Mouse (Mus musculus) forebrain, postnatal 0 days (tissue): ENCODE measurements at regions not wholly inside any gene's neighbourhood (a gene's known extent, or its start where the extent isn't known, plus 50 kb on each side); places are given as distances from the start of the nearest gene placed in this dataset.

Source experiments
- ATAC-seq: fragments of 200-750 bp; cut with Nextera tagmentation; 2 replicates; pipeline ENCODE4 v1.8.0; 2017; ENCODE audit warnings: mild to moderate bottlenecking, moderate library complexity
- DNase-seq: peaks from one replicate; pipeline ENCODE4 v3.0.0-alpha.2; 2015
- H3K27ac ChIP-seq: fragments of 300-500 bp; sonication (generic); 2 replicates; pipeline ENCODE4 v1.5.1; 2014; ENCODE audit warnings: low read depth, mild to moderate bottlenecking, antibody characterized with exemption, low read length, moderate library complexity, mixed read lengths
- H3K27me3 ChIP-seq: fragments of 300-500 bp; sonication (generic); 2 replicates; pipeline ENCODE4 v1.6.1; 2014; ENCODE audit warnings: mild to moderate bottlenecking, low read length, mixed read lengths; ENCODE audit not compliant: insufficient read depth
- H3K36me3 ChIP-seq: fragments of 300-500 bp; sonication (generic); 2 replicates; pipeline ENCODE4 v1.6.1; 2014; ENCODE audit warnings: mild to moderate bottlenecking, moderate library complexity; ENCODE audit not compliant: insufficient read depth
- H3K4me1 ChIP-seq: fragments of 300-500 bp; sonication (generic); 2 replicates; pipeline ENCODE4 v1.6.1; 2014; ENCODE audit warnings: antibody characterized with exemption; ENCODE audit not compliant: insufficient read depth
- H3K4me2 ChIP-seq: fragments of 300-500 bp; sonication (generic); 2 replicates; pipeline ENCODE4 v1.6.1; 2014; ENCODE audit warnings: low read depth, mild to moderate bottlenecking, moderate library complexity
- H3K4me3 ChIP-seq: fragments of 300-500 bp; sonication (generic); 2 replicates; pipeline ENCODE4 v1.5.1; 2014; ENCODE audit warnings: low read depth, low read length, mixed read lengths
- H3K9ac ChIP-seq: fragments of 300-500 bp; sonication (generic); 2 replicates; pipeline ENCODE4 v1.6.1; 2014; ENCODE audit warnings: mild to moderate bottlenecking
- H3K9me3 ChIP-seq: fragments of 300-500 bp; sonication (generic); 2 replicates; pipeline ENCODE4 v1.6.1; 2016; ENCODE audit warnings: low read length
- CTCF ChIP-seq: sonication (generic); IDR thresholded peaks from 2 replicates; pipeline ENCODE4 v1.5.1; 2016; ENCODE audit warnings: antibody characterized with exemption, control low read depth, low read depth
- WGBS: fragments of 180-500 bp; shearing (Covaris S2); extraction: QIAGEN DNeasy Blood & Tissue Kit; methylation state at CpG from one replicate; pipeline ENCODE4 v1.1.7; 2014; 5-methylcytosine and 5-hydroxymethylcytosine counted together

DNA sequence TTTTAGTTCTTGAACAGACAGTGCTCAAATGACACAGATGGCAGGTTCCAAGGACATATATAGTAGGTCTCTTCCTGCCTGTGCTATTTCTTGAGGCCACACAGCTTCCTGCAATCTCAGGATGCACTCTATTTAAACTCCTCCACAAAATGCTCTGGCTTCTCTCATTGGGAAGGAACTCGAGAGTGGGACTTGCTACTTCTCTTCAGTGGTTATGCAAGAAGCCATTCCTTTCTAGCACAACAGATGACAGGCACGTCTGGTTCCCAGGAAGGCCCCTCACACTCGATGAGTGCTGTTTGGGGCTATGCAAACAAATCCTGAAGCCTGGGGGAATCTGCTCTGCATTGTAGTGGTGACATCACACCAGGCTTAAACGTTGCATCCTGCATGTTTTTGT lies 425.6 kb upstream of the Kazn start:
- ATAC-seq (no peak), DNase-seq (no peak)
- no peaks in the 10 kb centered on the region for H3K27me3 ChIP-seq
- no peak overlapping the region for H3K4me2 ChIP-seq
- H3K9me3 ChIP-seq: no peaks in the 10 kb centered on the region
- H3K36me3 ChIP-seq: no peaks in the 10 kb centered on the region
- 66% methylated on average over 4 of the region's 4 CpGs for WGBS
- TF ChIP-seq CTCF: no peak
- H3K9ac ChIP-seq: no peak overlapping the region
- H3K27ac ChIP-seq: no peak overlapping the region
- H3K4me1 ChIP-seq: no peaks in the 10 kb centered on the region
- no peak overlapping the region for H3K4me3 ChIP-seq

DNA sequence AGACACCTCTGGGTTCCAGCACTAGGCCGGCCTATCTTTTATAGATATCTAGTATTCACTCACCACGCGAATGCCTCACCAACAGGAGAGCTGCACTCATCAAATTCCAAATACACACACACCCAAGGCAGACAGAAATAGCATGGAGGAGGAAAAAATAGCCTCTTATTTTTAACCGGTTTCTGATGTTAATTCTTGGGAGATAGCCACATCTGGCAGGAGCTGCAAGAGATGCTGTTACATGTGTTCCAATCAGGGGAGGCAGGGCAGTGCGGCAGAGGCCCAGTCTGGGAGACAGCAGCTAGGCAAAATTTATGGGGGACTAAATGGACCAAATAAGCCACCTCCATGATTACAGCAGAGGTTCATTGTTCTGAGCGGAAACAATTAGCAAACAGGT lies 419.0 kb upstream of the Kazn start:
- TF ChIP-seq CTCF: no peak
- H3K4me2 ChIP-seq: no peak overlapping the region

DNA sequence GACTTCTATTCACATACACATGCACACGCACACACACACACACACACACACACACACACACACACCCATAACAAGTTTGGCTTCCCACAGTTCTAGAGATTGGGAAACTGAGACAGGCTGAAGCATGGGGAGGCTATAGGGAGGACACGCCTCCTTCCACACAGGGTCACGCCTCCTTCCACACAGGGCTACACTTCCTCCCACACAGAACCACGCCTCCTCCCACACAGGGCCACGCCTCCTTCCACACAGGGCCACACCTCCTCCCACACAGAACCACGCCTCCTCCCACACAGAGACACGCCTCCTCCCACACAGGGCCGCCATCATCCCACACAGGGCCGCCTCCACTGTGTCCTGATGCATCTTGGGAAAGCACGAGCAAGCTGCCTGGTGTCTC lies 401.9 kb upstream of the Kazn start:
- H3K9ac ChIP-seq: no peak overlapping the region
- H3K4me2 ChIP-seq: no peak overlapping the region
- no peaks in the 10 kb centered on the region for H3K9me3 ChIP-seq
- no peaks in the 10 kb centered on the region for H3K36me3 ChIP-seq
- DNase-seq (no peak), ATAC-seq (no peak; the same call in 1 of the 2 replicates)
- no peak overlapping the region for H3K27ac ChIP-seq
- 95% methylated on average over 10 of the region's 10 CpGs for WGBS
- no peaks in the 10 kb centered on the region for H3K27me3 ChIP-seq
- H3K4me1 ChIP-seq: peaks cover 9% of the 10 kb centered on the region; the same call in 1 of the 2 replicates
- no peak for TF ChIP-seq CTCF
- H3K4me3 ChIP-seq: no peak overlapping the region

More for the DNA sequence above, 419.0 kb upstream of the Kazn start:
- Histone ChIP-seq H3K9ac (no peak overlapping the region), H3K36me3 (no peaks in the 10 kb centered on the region), H3K27me3 (no peaks in the 10 kb centered on the region), H3K9me3 (no peaks in the 10 kb centered on the region), H3K4me1 (no peaks in the 10 kb centered on the region), H3K4me3 (no peak overlapping the region), H3K27ac (no peak overlapping the region)
- no peak for DNase-seq
- no peak for ATAC-seq
- 81% methylated on average over 6 of the region's 6 CpGs for WGBS

DNA sequence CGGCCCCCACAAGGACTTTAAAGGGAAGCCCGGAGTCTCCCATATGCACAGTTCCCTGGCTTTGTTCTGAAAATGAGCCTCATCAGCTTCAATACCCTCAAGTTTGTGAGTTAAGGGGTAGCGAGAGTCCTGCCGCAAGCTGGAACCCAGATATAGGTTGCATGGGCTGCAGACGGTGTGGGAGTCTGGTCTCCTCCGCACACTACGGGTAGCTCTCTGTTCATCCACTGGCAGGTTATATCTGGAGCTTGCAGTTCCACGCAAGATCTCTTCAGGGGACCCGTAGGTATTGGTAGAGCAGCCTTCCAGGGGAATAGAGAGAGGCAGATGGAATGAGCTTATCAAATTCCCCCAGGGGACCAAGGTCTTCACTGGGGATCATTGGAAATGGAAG lies 400.1 kb upstream of the Kazn start:
- Histone ChIP-seq H3K4me2 (peak overlapping the region; percentile 2; the same call in 1 of the 2 replicates), H3K27me3 (no peaks in the 10 kb centered on the region), H3K4me3 (no peak overlapping the region), H3K9ac (0 out of 2 replicates have a peak overlapping the region, but pooled peaks have one; percentile 10), H3K9me3 (no peaks in the 10 kb centered on the region), H3K4me1 (peaks cover 9% of the 10 kb centered on the region; the same call in 1 of the 2 replicates), H3K36me3 (no peaks in the 10 kb centered on the region), H3K27ac (peak overlapping the region; percentile 64)
- peak; percentile 28 for ATAC-seq
- no peak for TF ChIP-seq CTCF
- WGBS: 31% methylated on average over 9 of the region's 9 CpGs
- DNase-seq: peak; percentile 18

DNA sequence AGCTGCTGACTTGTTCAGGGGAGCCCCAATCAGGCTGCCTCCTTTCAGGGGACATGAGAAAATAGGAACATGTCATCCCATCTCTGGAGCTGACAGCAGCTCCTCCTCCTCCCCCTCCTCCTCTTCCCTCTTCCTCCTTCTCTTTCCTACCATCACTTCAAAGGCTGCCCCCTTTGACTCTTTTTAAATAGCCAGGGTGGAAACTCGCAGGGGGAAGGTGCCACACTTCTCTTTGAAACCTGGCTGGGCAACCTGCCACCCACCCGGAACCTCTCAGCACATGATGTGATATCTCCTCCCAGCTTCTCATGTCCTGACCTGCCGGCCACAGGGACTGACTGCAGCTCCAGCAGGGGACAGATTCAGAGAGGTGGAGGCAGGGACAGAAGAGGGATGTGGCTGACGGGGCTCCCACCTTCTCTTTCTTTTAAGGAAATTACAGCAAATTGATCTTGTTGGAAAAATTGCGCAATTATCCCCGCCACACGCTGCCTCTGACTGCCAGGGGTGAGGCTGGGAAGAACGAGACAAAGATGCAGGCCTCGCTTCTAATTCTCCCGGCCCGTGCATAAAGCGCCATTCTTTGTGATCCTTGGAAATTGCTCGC lies 399.6 kb upstream of the Kazn start:
- H3K4me1 ChIP-seq: peaks cover 9% of the 10 kb centered on the region; the same call in 1 of the 2 replicates
- H3K9me3 ChIP-seq: no peaks in the 10 kb centered on the region
- DNase-seq: peak; percentile 34
- H3K4me2 ChIP-seq: peak overlapping the region; percentile 2; the same call in 1 of the 2 replicates
- ATAC-seq: peak; percentile 66
- H3K36me3 ChIP-seq: no peaks in the 10 kb centered on the region
- H3K27ac ChIP-seq: peak overlapping the region; percentile 64
- 9% methylated on average over 13 of the region's 13 CpGs for WGBS
- no peaks in the 10 kb centered on the region for H3K27me3 ChIP-seq
- H3K9ac ChIP-seq: 0 out of 2 replicates have a peak overlapping the region, but pooled peaks have one; percentile 10
- H3K4me3 ChIP-seq: no peak overlapping the region
- TF ChIP-seq CTCF: no peak

DNA sequence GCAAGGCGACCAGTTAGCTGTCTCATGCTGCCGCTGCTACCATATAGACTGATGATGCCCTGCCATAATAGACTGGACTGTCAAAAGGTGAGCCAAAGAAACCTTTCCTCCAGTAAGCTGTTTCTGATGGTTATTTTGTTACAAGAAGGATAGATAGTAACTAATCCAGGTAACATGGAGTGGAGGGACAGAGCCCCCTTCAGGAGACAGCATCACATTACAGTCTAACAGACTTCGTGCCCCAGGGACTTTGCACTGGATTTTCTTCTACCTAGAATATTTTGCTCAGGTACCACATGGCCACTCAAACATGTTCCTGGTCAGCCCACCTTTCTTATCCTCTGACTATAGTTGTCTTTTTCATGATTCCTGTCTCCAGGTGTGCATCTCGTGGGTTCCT lies 398.9 kb upstream of the Kazn start:
- TF ChIP-seq CTCF: 0 out of 2 replicates have a peak, but pooled peaks have one; percentile 33
- Histone ChIP-seq H3K4me1 (peaks cover 9% of the 10 kb centered on the region; the same call in 1 of the 2 replicates), H3K9me3 (no peaks in the 10 kb centered on the region), H3K27ac (0 out of 2 replicates have a peak overlapping the region, but pooled peaks have one; percentile 64), H3K4me2 (no peak overlapping the region), H3K27me3 (no peaks in the 10 kb centered on the region), H3K36me3 (no peaks in the 10 kb centered on the region), H3K9ac (no peak overlapping the region), H3K4me3 (no peak overlapping the region)
- no peak for DNase-seq
- WGBS: 86% methylated on average over 4 of the region's 4 CpGs
- ATAC-seq: no peak

DNA sequence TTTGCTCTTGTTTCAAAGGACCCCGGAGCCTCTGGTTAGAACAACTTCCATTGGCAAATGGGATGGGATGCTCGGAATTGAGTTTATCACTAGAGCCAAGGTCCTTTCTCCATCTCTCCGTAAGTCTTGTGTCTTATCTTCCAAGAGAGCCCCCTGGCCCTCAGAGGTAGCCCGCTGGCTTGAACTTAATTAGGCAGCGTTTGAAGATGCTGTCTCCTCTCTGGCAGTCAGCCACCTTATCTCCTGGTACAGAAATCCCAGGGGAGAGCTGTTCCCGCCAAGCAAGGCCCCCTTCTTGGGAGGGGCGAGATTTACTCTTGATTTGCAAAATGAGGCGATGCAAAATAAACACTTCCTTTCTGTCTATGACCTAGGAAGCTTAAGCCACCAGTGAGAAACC lies 395.2 kb upstream of the Kazn start:
- Histone ChIP-seq H3K27me3 (no peaks in the 10 kb centered on the region), H3K9ac (no peak overlapping the region), H3K9me3 (no peaks in the 10 kb centered on the region), H3K4me3 (no peak overlapping the region), H3K4me1 (peaks cover 9% of the 10 kb centered on the region; the same call in 1 of the 2 replicates), H3K4me2 (no peak overlapping the region), H3K27ac (no peak overlapping the region), H3K36me3 (no peaks in the 10 kb centered on the region)
- DNase-seq (no peak), ATAC-seq (no peak)
- TF ChIP-seq CTCF: no peak
- WGBS: 56% methylated on average over 8 of the region's 8 CpGs
